Mouse (Mus musculus) erythroblast, embryonic 14.5 days (primary cell): ENCODE measurements around the gene Wdr61. TPM values are rescaled to one million over a fixed set of nuclear protein-coding genes. Genes with fewer than 3 reads are reported as not detected.

Experiments used
- H3K27me3 ChIP-seq: 2 replicates; pipeline ENCODE4 v1.6.1; 2012; ENCODE audit warnings: inconsistent platforms; ENCODE audit not compliant: control insufficient read depth
- H3K36me3 ChIP-seq: 2 replicates; pipeline ENCODE4 v1.6.1; 2012; ENCODE audit warnings: mild to moderate bottlenecking, inconsistent platforms; ENCODE audit not compliant: control insufficient read depth
- H3K4me1 ChIP-seq: 2 replicates; pipeline ENCODE4 v1.6.1; 2012; ENCODE audit warnings: inconsistent platforms; ENCODE audit not compliant: control insufficient read depth
- H3K4me3 ChIP-seq: replicated peaks from 2 replicates; pipeline ENCODE3; 2012; ENCODE audit warnings: moderate library complexity, mild to moderate bottlenecking, inconsistent platforms
- H3K9me3 ChIP-seq: 2 replicates; pipeline ENCODE4 v1.6.1; 2012; ENCODE audit warnings: low read length, inconsistent platforms, mixed read lengths; ENCODE audit not compliant: control insufficient read depth
- GATA1 ChIP-seq: IDR thresholded peaks from 2 replicates; pipeline ENCODE4 v1.6.1; 2012; ENCODE audit warnings: low read length, inconsistent platforms, mixed read lengths
- TAL1 ChIP-seq: IDR thresholded peaks from 3 replicates; pipeline ENCODE4 v1.6.1; 2012; ENCODE audit warnings: low read length, inconsistent platforms, mixed read lengths
- polyA plus RNA-seq: library from polyadenylated mRNA; stranded (reverse); fragments of >175 nt; gene quantifications from 2 replicates; pipeline ENCODE4 v1.2.3, GENCODE M21; 2012

The Wdr61 gene
- polyA plus RNA-seq, 1 experiment: 1.2 TPM

- Histone ChIP-seq H3K4me1 (peaks cover 34% of the 10 kb centered on the region), H3K27me3 (0 out of 2 replicates have a peak, but pooled peaks cover 2% of the 10 kb centered on the region), H3K9me3 (no peaks in the 10 kb centered on the region), H3K4me3 (peak overlapping the region; percentile 32), H3K36me3 (peaks cover 3% of the 10 kb centered on the region)
- no peak for TF ChIP-seq TAL1
- no peak for TF ChIP-seq GATA1
Measured at GRCm38 (mm10) chr9:54736284-54736701, 2.0 kb upstream of the Wdr61 start.

- Histone ChIP-seq H3K27me3 (0 out of 2 replicates have a peak, but pooled peaks cover 2% of the 10 kb centered on the region), H3K36me3 (peaks cover 17% of the 10 kb centered on the region), H3K4me3 (peak overlapping the region; percentile 86), H3K4me1 (peaks cover 36% of the 10 kb centered on the region), H3K9me3 (no peaks in the 10 kb centered on the region)
- TF ChIP-seq TAL1 (no peak), GATA1 (no peak)
Measured at GRCm38 (mm10) chr9:54734639-54735252, 427 bp upstream of the Wdr61 start.

- no peaks in the 10 kb centered on the region for H3K9me3 ChIP-seq
- H3K27me3 ChIP-seq: no peaks in the 10 kb centered on the region
- no peak overlapping the region for H3K4me3 ChIP-seq
- TF ChIP-seq GATA1: no peak
- TF ChIP-seq TAL1: no peak
- H3K4me1 ChIP-seq: peaks cover 36% of the 10 kb centered on the region
- H3K36me3 ChIP-seq: peaks cover 43% of the 10 kb centered on the region
Measured at GRCm38 (mm10) chr9:54732122-54732521, 2.2 kb downstream of the Wdr61 start.

DNA sequence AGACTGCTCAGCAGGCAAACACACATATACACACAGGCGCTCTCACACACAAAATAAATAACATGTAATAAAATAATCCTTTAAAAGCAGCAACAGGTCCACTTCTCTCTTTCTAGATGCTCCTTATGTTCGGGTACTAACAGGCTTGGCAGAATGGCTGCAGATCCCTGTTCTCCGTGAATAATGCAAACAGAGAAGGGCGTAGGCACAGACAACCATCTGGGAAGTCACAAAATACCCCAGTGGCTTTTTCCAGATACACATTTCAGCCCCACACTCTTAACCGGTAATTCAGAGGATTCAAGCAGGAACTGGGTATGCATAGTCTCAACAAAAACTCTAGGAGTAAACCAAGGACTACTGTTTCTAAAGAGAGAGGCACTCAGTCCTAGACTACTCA lies 8.0 kb downstream of the Wdr61 start:
- no peak overlapping the region for H3K4me3 ChIP-seq
- 0 out of 2 replicates have a peak, but pooled peaks cover 2% of the 10 kb centered on the region for H3K4me1 ChIP-seq
- TF ChIP-seq TAL1: no peak
- no peak for TF ChIP-seq GATA1
- H3K9me3 ChIP-seq: no peaks in the 10 kb centered on the region
- H3K27me3 ChIP-seq: no peaks in the 10 kb centered on the region
- peaks cover 97% of the 10 kb centered on the region for H3K36me3 ChIP-seq

DNA sequence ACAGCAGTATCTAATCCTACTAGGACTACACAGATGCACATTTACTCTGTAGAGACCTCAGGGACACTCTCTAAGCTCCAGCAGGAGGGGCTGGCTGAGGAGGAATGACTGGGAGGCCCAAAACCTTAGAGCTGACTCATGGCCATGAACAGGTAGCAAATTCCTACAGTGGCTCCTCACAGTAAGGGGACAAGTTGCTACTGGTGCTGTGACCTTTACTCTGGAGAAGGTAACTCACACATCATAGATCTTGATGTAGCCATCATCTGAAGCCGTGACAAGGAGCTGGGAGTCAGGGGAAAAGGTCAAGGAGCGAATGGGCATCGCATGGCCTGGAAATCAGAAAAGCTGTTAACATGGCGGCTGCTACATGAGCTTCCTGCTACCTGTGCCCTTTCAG lies 11.7 kb downstream of the Wdr61 start:
- TF ChIP-seq GATA1: no peak
- no peak for TF ChIP-seq TAL1
- H3K36me3 ChIP-seq: peaks cover 96% of the 10 kb centered on the region
- no peaks in the 10 kb centered on the region for H3K4me1 ChIP-seq

GRCm38 (mm10) chr9:54722156-54722555 lies 12.2 kb downstream of the Wdr61 start:
- peaks cover 96% of the 10 kb centered on the region for H3K36me3 ChIP-seq
- H3K27me3 ChIP-seq: no peaks in the 10 kb centered on the region
- no peaks in the 10 kb centered on the region for H3K4me1 ChIP-seq
- H3K4me3 ChIP-seq: no peak overlapping the region
- no peaks in the 10 kb centered on the region for H3K9me3 ChIP-seq
- TF ChIP-seq GATA1 (no peak), TAL1 (no peak)

More for the DNA sequence above, 11.7 kb downstream of the Wdr61 start:
- no peaks in the 10 kb centered on the region for H3K9me3 ChIP-seq
- no peak overlapping the region for H3K4me3 ChIP-seq
- no peaks in the 10 kb centered on the region for H3K27me3 ChIP-seq

DNA sequence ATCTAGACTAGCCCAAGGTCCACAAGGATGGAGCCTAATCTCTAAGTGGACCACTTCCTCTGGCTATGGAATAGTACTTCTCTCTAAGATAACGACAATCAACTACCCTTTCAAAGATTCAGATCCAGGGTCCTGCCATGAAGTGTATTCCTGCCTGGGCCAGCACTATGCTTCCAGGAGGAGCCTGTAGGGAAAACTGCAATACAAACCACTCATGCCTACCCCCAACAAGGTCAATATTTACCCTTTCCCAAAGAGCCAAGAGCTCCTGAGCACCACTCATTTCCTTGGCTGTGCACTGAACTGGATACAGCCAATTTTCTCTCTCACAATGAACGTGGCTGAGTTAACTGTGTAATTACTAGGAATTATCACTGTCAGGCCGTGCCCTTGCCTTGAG lies 16.8 kb downstream of the Wdr61 start:
- H3K36me3 ChIP-seq: peaks cover 97% of the 10 kb centered on the region
- H3K4me3 ChIP-seq: no peak overlapping the region
- no peaks in the 10 kb centered on the region for H3K9me3 ChIP-seq
- no peaks in the 10 kb centered on the region for H3K4me1 ChIP-seq
- H3K27me3 ChIP-seq: no peaks in the 10 kb centered on the region
- TF ChIP-seq TAL1 (no peak), GATA1 (no peak)

GRCm38 (mm10) chr9:54715776-54716175 lies 18.5 kb downstream of the Wdr61 start:
- Histone ChIP-seq H3K36me3 (peaks cover 100% of the 10 kb centered on the region), H3K27me3 (no peaks in the 10 kb centered on the region), H3K9me3 (no peaks in the 10 kb centered on the region), H3K4me3 (no peak overlapping the region), H3K4me1 (no peaks in the 10 kb centered on the region)
- TF ChIP-seq TAL1: no peak
- TF ChIP-seq GATA1: no peak

DNA sequence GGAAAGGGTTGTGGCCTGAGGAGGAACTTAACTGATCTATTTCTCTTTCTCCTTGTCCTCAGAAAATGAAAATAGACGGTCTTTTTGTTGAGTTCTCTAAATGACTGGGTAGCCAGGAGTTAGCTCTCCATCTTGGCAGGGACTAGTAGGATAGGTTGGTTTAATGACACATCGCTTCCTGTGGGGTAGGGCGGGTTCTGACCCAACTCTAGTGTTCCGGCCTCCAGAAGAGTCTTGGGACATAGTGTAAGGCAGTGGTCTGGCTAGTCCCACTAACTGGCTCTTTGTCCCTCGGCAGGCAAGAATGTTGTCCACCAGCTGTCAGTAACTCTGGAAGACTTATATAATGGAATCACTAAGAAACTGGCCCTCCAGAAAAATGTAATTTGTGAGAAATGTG lies 26.2 kb downstream of the Wdr61 start:
- Histone ChIP-seq H3K27me3 (no peaks in the 10 kb centered on the region), H3K4me3 (no peak overlapping the region), H3K4me1 (peaks cover 51% of the 10 kb centered on the region), H3K9me3 (no peaks in the 10 kb centered on the region), H3K36me3 (peaks cover 96% of the 10 kb centered on the region)
- TF ChIP-seq GATA1 (no peak), TAL1 (no peak)
